Mouse (Mus musculus): ENCODE data around the gene Amigo2. TPM values are rescaled to one million over a fixed set of nuclear protein-coding genes. Genes with fewer than 3 reads are reported as not detected.

The Amigo2 gene
- total and polyA plus RNA-seq, 2 experiments from 2014 or later: 4.4 to 6.0 TPM

DNA sequence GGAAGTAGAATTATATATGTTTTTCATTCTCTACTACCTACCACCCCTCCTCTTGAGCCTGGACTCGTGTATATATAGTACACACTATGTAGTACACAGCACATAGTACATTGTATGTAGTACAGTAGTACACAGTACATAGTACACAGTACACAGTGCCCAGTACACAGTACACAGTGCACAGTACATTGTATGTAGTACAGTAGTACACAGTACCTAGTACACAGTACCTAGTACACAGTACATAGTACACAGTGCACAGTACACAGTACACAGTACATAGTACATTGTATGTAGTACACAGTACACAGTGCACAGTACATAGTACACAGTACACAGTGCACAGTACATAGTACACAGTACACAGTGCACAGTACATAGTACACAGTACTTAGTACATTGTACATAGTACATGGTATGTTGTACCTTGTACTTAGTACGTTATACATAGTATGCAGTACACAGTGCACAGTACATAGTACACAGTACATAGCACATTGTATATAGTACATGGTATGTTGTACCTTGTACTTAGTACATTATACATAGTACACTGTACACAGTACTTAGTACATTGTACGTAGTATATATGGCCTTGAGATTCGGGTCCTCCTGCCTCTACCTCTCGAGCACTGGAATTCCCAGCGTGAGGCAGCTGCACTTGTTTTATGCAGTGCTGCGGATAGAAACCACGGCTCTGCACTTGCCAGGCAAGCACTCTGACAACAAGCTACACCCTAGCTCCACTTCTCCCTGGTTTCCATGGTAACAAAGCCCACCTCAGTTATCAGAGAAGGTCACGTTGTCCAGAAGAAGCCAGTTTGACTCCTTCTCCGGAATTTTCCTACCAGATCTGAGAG lies 34.9 kb upstream of the Amigo2 start:
- ATAC-seq (ENCODE audit: insufficient read depth, low read depth): no peak
- no peaks in the 10 kb centered on the region; the same call in 1 of the 2 replicates for H3K36me3 ChIP-seq (replicated peaks; ENCODE audit: control insufficient read depth, insufficient read depth, low read length)
- no peaks in the 10 kb centered on the region for H3K27me3 ChIP-seq (ENCODE audit: control insufficient read depth, insufficient read depth, low read length)
- no peaks in the 10 kb centered on the region for H3K4me1 ChIP-seq (ENCODE audit: control insufficient read depth, insufficient read depth)
- H3K9ac ChIP-seq (replicated peaks; ENCODE audit: low read depth, low read length): no peak overlapping the region
- WGBS: 50% methylated on average over 10 of the region's 10 CpGs
- H3K27ac ChIP-seq (ENCODE audit: low read depth): no peak overlapping the region
- no peak for DNase-seq (ENCODE audit: low spot score)
- H3K4me3 ChIP-seq (ENCODE audit: low read depth, low read length): no peak overlapping the region
- H3K9me3 ChIP-seq (replicated peaks; ENCODE audit: control insufficient read depth, low read length): no peaks in the 10 kb centered on the region
- no peak for TF ChIP-seq EP300 (IDR thresholded peaks at IDR 0.05; ENCODE audit: low read depth)
- no peak for TF ChIP-seq CTCF (IDR thresholded peaks at IDR 0.05; ENCODE audit: low read depth)
- no peak overlapping the region for H3K4me2 ChIP-seq (ENCODE audit: low read depth, low read length)

DNA sequence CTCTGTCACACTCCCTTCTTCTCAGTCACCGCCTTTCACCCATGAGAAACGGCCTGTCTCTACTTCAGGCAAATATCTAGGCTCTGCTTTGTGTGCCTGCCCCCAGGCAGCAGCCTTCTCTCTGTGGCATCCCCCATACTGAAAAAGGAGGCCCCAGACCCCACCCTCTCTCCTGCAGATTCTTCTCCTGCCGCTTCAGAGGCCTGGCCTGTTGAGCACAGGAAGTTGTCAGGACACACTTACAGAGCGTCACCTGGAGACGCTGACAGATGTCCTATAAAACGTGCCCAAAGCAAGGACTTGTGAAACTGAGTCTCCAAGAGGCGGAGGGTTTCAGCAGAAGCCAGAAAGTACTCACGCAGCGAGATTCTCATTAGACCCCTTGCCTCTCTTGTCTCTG lies 33.7 kb upstream of the Amigo2 start:
- no peaks in the 10 kb centered on the region for H3K4me1 ChIP-seq (ENCODE audit: control insufficient read depth, insufficient read depth)
- TF ChIP-seq EP300 (IDR thresholded peaks at IDR 0.05; ENCODE audit: low read depth) (no peak), CTCF (IDR thresholded peaks at IDR 0.05; ENCODE audit: low read depth) (no peak)
- H3K27ac ChIP-seq (ENCODE audit: low read depth): no peak overlapping the region
- WGBS: 44% methylated on average over 9 of the region's 9 CpGs
- H3K36me3 ChIP-seq (replicated peaks; ENCODE audit: control insufficient read depth, insufficient read depth, low read length): no peaks in the 10 kb centered on the region; the same call in 1 of the 2 replicates
- H3K4me2 ChIP-seq (ENCODE audit: low read depth, low read length): no peak overlapping the region
- H3K4me3 ChIP-seq (ENCODE audit: low read depth, low read length): no peak overlapping the region
- H3K27me3 ChIP-seq (ENCODE audit: control insufficient read depth, insufficient read depth, low read length): no peaks in the 10 kb centered on the region
- H3K9me3 ChIP-seq (replicated peaks; ENCODE audit: control insufficient read depth, low read length): no peaks in the 10 kb centered on the region
- ATAC-seq (ENCODE audit: insufficient read depth, low read depth): no peak
- DNase-seq (ENCODE audit: low spot score): no peak
- no peak overlapping the region for H3K9ac ChIP-seq (replicated peaks; ENCODE audit: low read depth, low read length)

DNA sequence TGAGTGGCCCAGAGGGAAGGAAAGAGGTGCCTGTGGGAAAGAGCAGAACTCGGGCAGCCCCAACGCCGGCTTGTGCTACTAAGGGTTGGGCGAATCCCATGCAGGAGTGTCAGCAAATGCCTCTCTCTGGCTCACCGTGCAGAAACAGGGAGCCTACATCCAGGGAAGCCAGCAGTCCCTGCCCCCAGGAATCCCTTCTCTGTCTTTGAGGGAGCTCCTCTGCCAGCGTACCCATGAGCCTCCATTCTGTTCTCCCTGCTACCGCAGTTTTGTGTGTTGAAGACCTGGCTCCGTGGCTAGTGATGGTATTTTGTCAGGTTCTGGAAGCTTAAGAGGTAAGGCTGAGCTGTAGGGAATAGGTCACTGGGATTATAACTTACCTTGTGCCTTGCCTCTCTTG lies 33.0 kb upstream of the Amigo2 start:
- no peaks in the 10 kb centered on the region; the same call in 1 of the 2 replicates for H3K36me3 ChIP-seq (replicated peaks; ENCODE audit: control insufficient read depth, insufficient read depth, low read length)
- ATAC-seq (ENCODE audit: insufficient read depth, low read depth) (no peak), DNase-seq (ENCODE audit: low spot score) (no peak)
- TF ChIP-seq CTCF (IDR thresholded peaks at IDR 0.05; ENCODE audit: low read depth) (no peak), EP300 (IDR thresholded peaks at IDR 0.05; ENCODE audit: low read depth) (no peak)
- no peak overlapping the region for H3K4me2 ChIP-seq (ENCODE audit: low read depth, low read length)
- no peak overlapping the region for H3K9ac ChIP-seq (replicated peaks; ENCODE audit: low read depth, low read length)
- no peak overlapping the region for H3K4me3 ChIP-seq (ENCODE audit: low read depth, low read length)
- H3K9me3 ChIP-seq (replicated peaks; ENCODE audit: control insufficient read depth, low read length): no peaks in the 10 kb centered on the region
- no peaks in the 10 kb centered on the region for H3K27me3 ChIP-seq (ENCODE audit: control insufficient read depth, insufficient read depth, low read length)
- H3K27ac ChIP-seq (ENCODE audit: low read depth): no peak overlapping the region
- H3K4me1 ChIP-seq (ENCODE audit: control insufficient read depth, insufficient read depth): no peaks in the 10 kb centered on the region
- 78% methylated on average over 8 of the region's 8 CpGs for WGBS

DNA sequence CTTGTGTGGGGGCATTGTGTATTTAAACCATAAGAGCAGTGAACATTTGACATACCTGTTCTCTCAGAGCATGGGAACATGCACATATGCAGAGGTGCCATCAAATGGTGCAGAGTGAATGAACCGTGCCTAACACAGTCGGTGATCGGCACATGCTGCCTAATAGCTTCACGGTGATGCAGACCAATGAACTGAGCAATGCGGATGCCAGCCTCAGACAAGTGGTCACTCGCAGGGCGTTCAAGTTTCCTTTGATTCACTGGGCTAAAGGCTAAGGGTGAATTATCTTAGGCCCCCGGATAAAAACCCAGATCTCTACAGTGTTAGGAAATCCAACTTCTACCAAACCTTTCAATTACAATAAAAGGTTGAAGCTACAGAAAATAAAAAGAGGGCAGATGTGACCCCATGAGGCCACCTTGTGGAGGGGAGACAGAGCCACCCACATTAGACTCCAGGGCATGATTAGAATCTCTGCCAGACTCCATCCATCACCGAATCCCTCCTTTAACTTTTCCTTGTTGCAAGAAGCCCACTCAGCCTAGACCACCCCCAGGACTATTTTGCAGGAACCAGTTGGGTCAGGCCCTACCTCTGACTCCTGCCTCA lies 31.4 kb upstream of the Amigo2 start:
- TF ChIP-seq EP300 (IDR thresholded peaks at IDR 0.05; ENCODE audit: low read depth) (no peak), CTCF (IDR thresholded peaks at IDR 0.05; ENCODE audit: low read depth) (no peak)
- H3K4me2 ChIP-seq (ENCODE audit: low read depth, low read length): no peak overlapping the region
- no peak overlapping the region for H3K9ac ChIP-seq (replicated peaks; ENCODE audit: low read depth, low read length)
- H3K36me3 ChIP-seq (replicated peaks; ENCODE audit: control insufficient read depth, insufficient read depth, low read length): no peaks in the 10 kb centered on the region; the same call in 1 of the 2 replicates
- H3K9me3 ChIP-seq (replicated peaks; ENCODE audit: control insufficient read depth, low read length): no peaks in the 10 kb centered on the region
- no peaks in the 10 kb centered on the region for H3K27me3 ChIP-seq (ENCODE audit: control insufficient read depth, insufficient read depth, low read length)
- DNase-seq (ENCODE audit: low spot score) (no peak), ATAC-seq (ENCODE audit: insufficient read depth, low read depth) (no peak)
- no peak overlapping the region for H3K4me3 ChIP-seq (ENCODE audit: low read depth, low read length)
- no peak overlapping the region for H3K27ac ChIP-seq (ENCODE audit: low read depth)
- WGBS: 91% methylated on average over 9 of the region's 9 CpGs
- H3K4me1 ChIP-seq (ENCODE audit: control insufficient read depth, insufficient read depth): no peaks in the 10 kb centered on the region

DNA sequence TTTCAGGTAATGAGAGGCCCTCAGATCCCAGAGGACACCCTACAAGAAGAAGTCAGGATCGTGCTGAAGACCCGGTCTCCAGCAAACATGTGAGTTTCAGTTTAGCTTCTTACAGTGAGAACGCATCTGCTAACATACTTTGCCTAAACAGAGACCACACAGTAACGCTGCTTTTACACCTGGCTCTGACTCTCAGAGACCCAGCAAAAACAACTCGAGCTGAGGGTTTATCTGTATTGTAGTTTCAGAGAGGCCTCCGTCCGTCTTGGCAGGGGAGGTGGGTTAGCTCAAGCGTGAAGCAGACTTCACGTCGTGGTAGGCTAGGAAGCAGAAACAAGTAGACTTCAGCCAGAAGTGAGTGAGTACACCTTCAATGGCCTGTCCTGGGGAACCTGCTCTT lies 30.2 kb upstream of the Amigo2 start:
- H3K27me3 ChIP-seq (ENCODE audit: control insufficient read depth, insufficient read depth, low read length): no peaks in the 10 kb centered on the region
- H3K27ac ChIP-seq (ENCODE audit: low read depth): no peak overlapping the region
- TF ChIP-seq EP300 (IDR thresholded peaks at IDR 0.05; ENCODE audit: low read depth) (no peak), CTCF (IDR thresholded peaks at IDR 0.05; ENCODE audit: low read depth) (no peak)
- no peaks in the 10 kb centered on the region for H3K4me1 ChIP-seq (ENCODE audit: control insufficient read depth, insufficient read depth)
- no peak overlapping the region for H3K4me3 ChIP-seq (ENCODE audit: low read depth, low read length)
- no peak overlapping the region for H3K9ac ChIP-seq (replicated peaks; ENCODE audit: low read depth, low read length)
- no peak overlapping the region for H3K4me2 ChIP-seq (ENCODE audit: low read depth, low read length)
- no peaks in the 10 kb centered on the region; the same call in 1 of the 2 replicates for H3K36me3 ChIP-seq (replicated peaks; ENCODE audit: control insufficient read depth, insufficient read depth, low read length)
- DNase-seq (ENCODE audit: low spot score) (no peak), ATAC-seq (ENCODE audit: insufficient read depth, low read depth) (no peak)
- 84% methylated on average over 10 of the region's 10 CpGs for WGBS
- H3K9me3 ChIP-seq (replicated peaks; ENCODE audit: control insufficient read depth, low read length): no peaks in the 10 kb centered on the region
